Mouse (Mus musculus): ENCODE results near the gene Nrtn. TPM values are rescaled to one million over a fixed set of nuclear protein-coding genes. Genes with fewer than 3 reads are reported as not detected.

The Nrtn gene
- polyA plus RNA-seq, 1 experiment from 2014 or later: 1.1 TPM

DNA sequence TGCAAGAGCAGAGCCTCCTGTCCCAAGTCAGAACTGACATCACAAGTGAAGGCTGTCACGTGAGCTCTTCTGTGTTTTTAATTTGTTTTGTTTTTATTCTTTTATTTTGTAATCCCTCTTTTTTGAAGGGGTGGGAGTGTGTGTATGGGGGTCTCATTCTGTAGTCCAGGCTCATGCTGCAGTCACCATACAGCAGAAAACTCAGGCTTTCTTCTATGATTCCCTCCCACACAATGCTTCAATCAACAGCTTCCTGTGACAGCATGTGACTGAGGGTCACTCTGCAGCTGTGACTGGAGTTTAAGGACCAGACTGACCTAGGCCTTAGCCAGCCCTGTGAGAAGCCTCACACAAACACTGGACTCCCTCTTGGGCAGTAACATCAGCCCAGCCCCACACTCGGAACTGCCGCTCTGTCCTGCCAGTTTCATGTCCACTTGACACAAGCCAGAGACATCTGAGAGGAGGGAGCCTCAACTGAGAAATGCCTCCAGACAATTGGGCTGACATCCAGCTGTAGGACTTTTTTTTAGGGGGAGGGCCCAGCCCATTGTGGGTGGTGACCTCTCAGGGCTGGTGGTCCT lies 21.5 kb upstream of the Nrtn start:
- Histone ChIP-seq H3K4me3 (replicated peaks) (no peak overlapping the region), H3K4me1 (replicated peaks) (peaks cover 10% of the 10 kb centered on the region; the same call in 1 of the 2 replicates), H3K27me3 (no peaks in the 10 kb centered on the region), H3K4me2 (no peak overlapping the region), H3K9ac (no peak overlapping the region), H3K27ac (replicated peaks) (no peak overlapping the region), H3K9me3 (replicated peaks) (peaks cover 4% of the 10 kb centered on the region; the same call in 1 of the 2 replicates), H3K36me3 (replicated peaks) (peaks cover 74% of the 10 kb centered on the region)
- no peak for ATAC-seq (ENCODE audit: insufficient read depth)
- whole genome bisulfite sequencing (ENCODE audit: insufficient replicate concordance): 77% methylated on average over 3 of the region's 3 CpGs

DNA sequence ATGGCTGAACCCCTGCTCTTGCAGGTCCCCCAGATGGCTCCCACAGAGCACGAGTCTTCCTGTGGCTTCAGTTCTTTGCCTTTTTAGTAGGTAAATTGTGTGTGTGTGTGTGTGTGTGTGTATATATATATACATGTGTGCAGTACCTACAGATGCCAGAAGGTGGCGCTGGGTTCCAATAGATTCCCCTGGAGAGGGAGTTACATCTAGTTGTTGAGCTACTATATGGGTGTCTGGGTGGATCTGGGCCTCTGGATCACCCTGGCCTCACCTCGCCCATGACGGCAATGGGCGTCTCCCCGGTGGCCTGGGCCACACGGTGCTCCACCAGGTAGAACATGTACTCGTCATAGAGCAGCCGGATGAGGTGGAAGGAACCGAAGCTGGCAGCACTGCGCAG lies 20.2 kb upstream of the Nrtn start:
- no peak overlapping the region for H3K4me3 ChIP-seq (replicated peaks)
- H3K9me3 ChIP-seq (replicated peaks): peaks cover 4% of the 10 kb centered on the region; the same call in 1 of the 2 replicates
- H3K36me3 ChIP-seq (replicated peaks): peaks cover 62% of the 10 kb centered on the region
- H3K27me3 ChIP-seq: no peaks in the 10 kb centered on the region
- 86% methylated on average over 11 of the region's 11 CpGs for WGBS (ENCODE audit: insufficient replicate concordance)
- no peak overlapping the region for H3K4me2 ChIP-seq
- H3K4me1 ChIP-seq (replicated peaks): peaks cover 23% of the 10 kb centered on the region
- H3K27ac ChIP-seq (replicated peaks): no peak overlapping the region
- H3K9ac ChIP-seq: no peak overlapping the region
- ATAC-seq (ENCODE audit: insufficient read depth): no peak

DNA sequence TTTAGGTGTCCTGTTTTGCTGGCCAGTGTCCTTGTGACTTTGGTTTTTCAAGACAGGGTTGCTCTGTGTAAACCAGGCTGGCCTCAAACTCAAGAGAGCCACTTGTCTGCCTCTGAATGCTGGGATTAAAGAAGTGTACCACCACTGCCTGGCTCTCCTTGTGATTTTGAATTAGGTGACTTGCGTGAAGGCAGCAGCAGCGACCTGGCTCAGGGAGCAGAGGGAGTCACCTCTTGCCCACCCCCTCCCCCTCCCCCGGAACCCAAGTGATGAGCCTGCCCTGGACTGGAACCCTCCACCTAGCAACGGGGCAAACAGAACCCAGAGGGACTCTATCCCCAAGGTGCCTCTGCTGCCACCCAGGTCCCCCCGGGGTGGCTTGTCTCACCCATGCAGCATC lies 12.6 kb upstream of the Nrtn start, which contains the start of gene Prr22:
Prr22 (plus strand) TSS at position 301 of the 400 bp plus-strand sequence.
- WGBS (ENCODE audit: insufficient replicate concordance): 77% methylated on average over 5 of the region's 5 CpGs
- ATAC-seq (ENCODE audit: insufficient read depth): no peak
- peaks cover 39% of the 10 kb centered on the region for H3K36me3 ChIP-seq (replicated peaks)

DNA sequence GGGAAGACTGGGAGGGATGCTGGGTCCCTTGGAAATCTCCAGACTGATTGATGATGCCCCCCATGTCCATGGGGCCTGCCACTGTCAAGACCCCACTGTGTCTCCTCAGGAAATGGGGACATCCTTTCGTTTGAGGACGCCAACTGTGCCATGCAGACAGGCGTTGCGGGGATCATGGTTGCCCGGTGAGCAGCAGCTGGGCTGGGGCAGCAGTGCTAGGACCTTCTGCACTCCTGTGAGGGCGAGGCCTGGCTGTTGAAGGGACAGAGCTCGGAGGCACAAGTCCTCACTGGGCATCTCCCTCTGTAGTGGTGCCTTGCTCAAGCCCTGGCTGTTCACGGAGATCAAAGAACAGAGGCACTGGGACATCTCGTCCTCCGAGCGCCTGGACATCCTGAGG lies 11.6 kb upstream of the Nrtn start:
- no peak overlapping the region for H3K9ac ChIP-seq
- no peak overlapping the region for H3K4me3 ChIP-seq (replicated peaks)
- H3K4me2 ChIP-seq: no peak overlapping the region
- ATAC-seq (ENCODE audit: insufficient read depth): no peak
- H3K27me3 ChIP-seq: no peaks in the 10 kb centered on the region
- H3K9me3 ChIP-seq (replicated peaks): no peaks in the 10 kb centered on the region
- peaks cover 24% of the 10 kb centered on the region for H3K4me1 ChIP-seq (replicated peaks)
- H3K27ac ChIP-seq (replicated peaks): no peak overlapping the region
- peaks cover 39% of the 10 kb centered on the region for H3K36me3 ChIP-seq (replicated peaks)
- 83% methylated on average over 11 of the region's 11 CpGs for WGBS (ENCODE audit: insufficient replicate concordance)

More for the DNA sequence above, 12.6 kb upstream of the Nrtn start, which contains the start of gene Prr22:
- Histone ChIP-seq H3K9ac (no peak within 1 kb of the TSS), H3K4me2 (no peak within 1 kb of the TSS), H3K4me1 (replicated peaks) (peaks cover 20% of the 10 kb centered on the region), H3K27me3 (no peaks in the 10 kb centered on the region), H3K27ac (replicated peaks) (no peak within 1 kb of the TSS), H3K9me3 (replicated peaks) (no peaks in the 10 kb centered on the region), H3K4me3 (replicated peaks) (no peak within 1 kb of the TSS)

DNA sequence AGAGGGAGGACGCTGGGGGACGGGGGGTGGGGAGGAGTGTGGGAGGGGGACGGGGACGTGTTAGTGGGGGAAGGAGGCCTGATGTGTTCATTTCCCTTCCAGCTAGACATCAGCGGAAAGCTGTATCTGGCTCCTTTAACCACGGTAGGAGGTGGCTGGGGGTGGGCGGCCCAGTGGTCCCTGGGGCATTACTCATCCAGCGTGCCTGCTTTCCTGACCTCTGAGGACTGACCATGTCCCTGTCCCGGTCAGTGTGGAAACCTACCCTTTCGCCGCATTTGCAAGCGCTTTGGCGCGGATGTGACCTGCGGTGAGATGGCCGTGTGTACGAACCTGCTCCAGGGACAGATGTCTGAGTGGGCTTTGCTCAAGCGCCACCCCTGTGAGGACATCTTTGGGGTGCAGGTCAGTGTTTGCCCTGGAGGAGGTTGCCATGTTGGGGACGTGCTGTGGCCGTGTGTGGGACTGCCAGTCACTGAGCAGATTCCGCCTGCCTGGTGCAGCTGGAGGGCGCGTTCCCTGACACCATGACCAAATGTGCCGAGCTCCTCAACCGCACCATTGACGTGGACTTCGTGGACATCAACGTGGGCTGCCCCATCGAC lies 10.3 kb upstream of the Nrtn start:
- H3K4me3 ChIP-seq (replicated peaks): no peak overlapping the region
- no peak overlapping the region for H3K4me2 ChIP-seq
- H3K36me3 ChIP-seq (replicated peaks): peaks cover 39% of the 10 kb centered on the region
- H3K4me1 ChIP-seq (replicated peaks): peaks cover 24% of the 10 kb centered on the region
- no peak overlapping the region for H3K27ac ChIP-seq (replicated peaks)
- WGBS (ENCODE audit: insufficient replicate concordance): 87% methylated on average over 29 of the region's 29 CpGs
- no peak for ATAC-seq (ENCODE audit: insufficient read depth)
- no peak overlapping the region for H3K9ac ChIP-seq
- H3K27me3 ChIP-seq: no peaks in the 10 kb centered on the region
- H3K9me3 ChIP-seq (replicated peaks): no peaks in the 10 kb centered on the region

DNA sequence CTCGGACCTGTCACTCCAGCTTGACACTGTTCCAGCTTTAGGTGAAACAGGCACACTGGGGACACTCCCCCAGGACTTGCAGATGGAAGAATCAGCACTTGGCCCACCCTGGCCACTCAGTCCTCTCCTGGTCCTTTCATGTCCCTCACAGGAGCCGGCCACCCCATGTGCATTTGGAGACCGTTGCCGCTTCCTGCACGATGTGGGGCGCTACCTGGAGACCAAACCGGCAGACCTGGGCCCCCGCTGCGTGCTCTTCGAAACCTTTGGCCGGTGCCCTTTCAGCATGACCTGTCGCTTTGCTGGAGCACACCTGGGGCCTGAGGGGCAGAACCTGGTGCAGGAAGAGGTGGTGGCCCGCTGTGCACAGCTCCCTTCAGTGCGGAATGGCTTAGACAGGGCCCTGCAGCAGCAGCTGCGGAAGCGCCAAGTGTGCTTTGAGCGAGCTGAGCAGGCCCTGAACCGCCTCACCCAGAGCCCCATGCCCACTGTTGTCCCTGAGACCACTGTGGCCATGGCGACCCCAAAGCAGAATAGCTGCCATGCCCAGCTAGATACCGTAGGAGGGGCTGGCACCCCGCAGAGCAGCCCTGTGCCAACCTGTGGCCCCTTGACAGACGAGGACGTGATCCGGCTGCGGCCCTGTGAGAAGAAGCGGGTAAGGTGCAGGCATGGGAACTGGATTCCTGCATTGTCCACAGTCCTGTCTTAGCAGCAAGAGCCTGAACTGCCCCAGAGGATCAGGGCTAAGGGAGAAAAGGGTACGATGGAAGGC lies 9.5 kb upstream of the Nrtn start:
- Histone ChIP-seq H3K9ac (no peak overlapping the region), H3K27me3 (no peaks in the 10 kb centered on the region), H3K4me3 (replicated peaks) (no peak overlapping the region), H3K27ac (replicated peaks) (no peak overlapping the region), H3K4me2 (no peak overlapping the region), H3K4me1 (replicated peaks) (peaks cover 31% of the 10 kb centered on the region), H3K36me3 (replicated peaks) (peaks cover 39% of the 10 kb centered on the region), H3K9me3 (replicated peaks) (no peaks in the 10 kb centered on the region)
- ATAC-seq (ENCODE audit: insufficient read depth): no peak
- 88% methylated on average over 27 of the region's 27 CpGs for WGBS (ENCODE audit: insufficient replicate concordance)

DNA sequence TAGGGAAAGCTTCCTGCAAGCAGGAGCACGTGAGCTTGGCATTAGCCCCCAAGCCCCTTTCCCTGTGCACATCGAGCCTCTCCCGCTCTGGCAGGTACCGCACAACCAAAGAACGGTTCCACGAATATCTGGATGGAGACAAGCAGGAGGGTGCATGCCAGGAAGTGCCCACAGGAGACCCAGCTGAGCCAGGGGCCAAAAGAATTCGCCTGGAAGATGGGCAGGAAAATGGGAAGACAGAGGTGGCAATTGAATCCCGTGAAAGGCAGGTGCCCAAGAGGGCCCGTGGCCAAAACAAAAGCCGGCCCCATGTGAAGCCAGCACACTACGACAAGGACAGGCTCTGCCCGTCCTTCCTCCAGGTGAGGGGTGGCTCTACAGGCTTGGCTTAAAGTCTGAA lies 8.1 kb upstream of the Nrtn start:
- H3K4me2 ChIP-seq: peak overlapping the region; percentile 96
- no peaks in the 10 kb centered on the region for H3K9me3 ChIP-seq (replicated peaks)
- peak overlapping the region; percentile 96 for H3K27ac ChIP-seq (replicated peaks)
- peak overlapping the region; percentile 85 for H3K9ac ChIP-seq
- no peak for ATAC-seq (ENCODE audit: insufficient read depth)
- peaks cover 35% of the 10 kb centered on the region for H3K36me3 ChIP-seq (replicated peaks)
- H3K4me3 ChIP-seq (replicated peaks): peak overlapping the region; percentile 80
- H3K27me3 ChIP-seq: peaks cover 2% of the 10 kb centered on the region; the same call in 1 of the 2 replicates
- 39% methylated on average over 12 of the region's 12 CpGs for WGBS (ENCODE audit: insufficient replicate concordance)
- peaks cover 45% of the 10 kb centered on the region for H3K4me1 ChIP-seq (replicated peaks)

DNA sequence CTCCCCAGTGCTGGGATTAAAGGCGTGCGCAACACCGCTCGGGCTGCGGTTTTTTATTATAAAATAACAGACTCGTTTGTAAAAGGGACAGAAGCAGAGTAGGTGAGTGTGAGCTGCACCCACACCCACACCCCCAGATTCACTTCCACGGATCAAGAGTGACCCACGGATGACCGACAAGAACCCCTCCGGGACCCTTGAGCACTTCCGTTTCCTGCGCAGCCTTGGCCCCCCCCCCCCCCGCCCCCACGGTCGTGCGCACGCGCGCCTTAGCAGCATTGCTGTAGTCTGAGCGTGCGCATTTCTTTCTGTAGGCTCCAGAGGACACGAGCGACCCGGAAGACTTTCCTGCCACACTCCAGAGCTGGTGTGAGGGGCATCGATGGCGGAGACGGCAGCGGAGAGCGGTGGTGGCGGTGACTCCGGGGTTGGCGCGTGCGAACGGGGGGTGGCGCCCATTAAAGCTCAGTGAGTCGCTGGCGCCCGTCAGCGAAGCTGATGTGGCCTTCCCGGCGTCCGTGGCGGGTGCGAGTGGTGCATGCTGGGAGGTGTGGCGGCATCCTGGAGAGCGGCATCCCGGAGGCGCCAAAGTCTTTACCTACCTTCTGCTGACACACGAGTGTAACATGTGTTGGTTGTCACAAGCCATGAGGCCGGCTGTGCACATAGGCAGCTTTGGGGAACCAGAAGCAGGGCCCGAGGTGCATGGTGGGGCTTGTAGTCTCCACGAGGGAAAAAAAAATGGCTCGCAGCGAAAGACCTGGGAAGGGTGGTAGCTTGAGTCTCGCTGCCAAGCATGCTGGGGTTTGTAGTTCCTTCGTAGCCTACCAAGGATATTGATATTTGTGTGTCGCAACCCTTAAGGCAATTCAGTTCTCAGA lies 7.4 kb upstream of the Nrtn start, which contains the start of gene Dus3l:
Dus3l (plus strand) TSS at position 284 of the 881 bp plus-strand sequence.
- WGBS (ENCODE audit: insufficient replicate concordance): under 1% methylated on average over 58 of the region's 58 CpGs
- H3K4me2 ChIP-seq: peak within 1 kb of the TSS; percentile 96
- H3K27me3 ChIP-seq: peaks cover 7% of the 10 kb centered on the region; the same call in 1 of the 2 replicates
- no peaks in the 10 kb centered on the region for H3K9me3 ChIP-seq (replicated peaks)
- H3K4me3 ChIP-seq (replicated peaks): peak within 1 kb of the TSS; percentile 80
- peaks cover 52% of the 10 kb centered on the region for H3K4me1 ChIP-seq (replicated peaks)
- peaks cover 32% of the 10 kb centered on the region for H3K36me3 ChIP-seq (replicated peaks)
- ATAC-seq (ENCODE audit: insufficient read depth): peak; percentile 72
- peak within 1 kb of the TSS; percentile 96 for H3K27ac ChIP-seq (replicated peaks)
- H3K9ac ChIP-seq: peak within 1 kb of the TSS; percentile 85

DNA sequence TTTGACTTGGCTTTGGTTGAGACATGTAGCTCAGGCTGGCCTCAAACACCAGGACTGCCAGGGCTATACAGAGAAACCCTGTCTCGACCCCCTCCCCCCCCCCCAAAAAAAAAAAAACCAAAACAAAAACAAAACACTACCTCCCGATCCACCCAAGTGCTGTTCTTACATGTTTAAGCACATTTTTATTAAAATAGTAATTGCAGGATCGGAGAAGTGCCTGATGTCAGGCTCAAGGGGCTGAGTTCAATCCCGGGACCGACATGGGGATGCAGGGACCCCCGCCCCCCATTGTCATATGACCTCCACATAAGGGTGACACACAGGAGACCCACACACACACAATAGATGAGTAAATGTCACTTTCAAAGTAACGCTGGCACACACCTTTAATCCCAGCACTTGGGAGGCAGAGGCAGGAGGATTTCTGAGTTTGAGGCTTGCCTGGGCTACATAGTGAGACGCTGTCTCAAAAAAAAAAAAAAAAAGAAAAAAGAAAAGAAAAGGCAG lies 6.5 kb upstream of the Nrtn start:
- ATAC-seq (ENCODE audit: insufficient read depth): no peak
- H3K36me3 ChIP-seq (replicated peaks): peaks cover 23% of the 10 kb centered on the region
- no peaks in the 10 kb centered on the region for H3K9me3 ChIP-seq (replicated peaks)
- no peak overlapping the region; the same call in 1 of the 2 replicates for H3K9ac ChIP-seq
- WGBS (ENCODE audit: insufficient replicate concordance): 57% methylated on average over 8 of the region's 8 CpGs
- peak overlapping the region; percentile 80 for H3K4me3 ChIP-seq (replicated peaks)
- H3K27ac ChIP-seq (replicated peaks): peak overlapping the region; percentile 96
- H3K4me2 ChIP-seq: peak overlapping the region; percentile 96
- peaks cover 61% of the 10 kb centered on the region for H3K4me1 ChIP-seq (replicated peaks)
- H3K27me3 ChIP-seq: peaks cover 13% of the 10 kb centered on the region

Measured in liver, embryonic 15.5 days (tissue).